Mouse (Mus musculus): ENCODE results near the gene Nop9.

DNA sequence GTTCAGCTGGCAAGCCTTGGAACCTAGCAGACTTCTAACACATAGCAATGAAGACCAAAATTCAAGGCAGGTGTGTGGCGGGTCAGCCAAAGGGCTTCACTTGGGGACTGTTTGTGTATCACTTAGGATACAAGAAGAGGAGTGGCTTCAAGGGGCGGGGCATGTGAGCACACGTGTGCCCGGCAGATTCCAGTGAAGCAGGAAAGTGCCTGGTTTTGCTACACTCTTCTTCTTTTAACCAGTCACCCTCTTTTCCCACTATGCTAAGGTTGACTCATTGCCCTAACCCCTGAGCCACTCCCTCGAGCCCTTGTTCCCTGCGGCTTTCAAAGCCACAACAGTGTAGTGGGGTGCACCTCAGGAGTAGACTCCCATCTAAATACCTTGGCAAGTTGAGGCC lies 30.6 kb upstream of the Nop9 start:
- no peak for TF ChIP-seq CTCF (IDR thresholded peaks at IDR 0.05; ENCODE audit: low read depth, low read length)
- no peak for TF ChIP-seq GATA1 (IDR thresholded peaks at IDR 0.05; ENCODE audit: borderline replicate concordance, low read length)
- TF ChIP-seq TAL1 (conservative IDR thresholded peaks at IDR 0.05; ENCODE audit: low read depth, low read length), result no peak

All from G1E (cell line).